Mouse (Mus musculus) cerebral cortex, adult 2 months (tissue): ENCODE measurements around the gene Fiz1.

Experiments used
- WGBS: fragments of 180-500 bp; shearing (Covaris S2); methylation state at CpG from one replicate; pipeline ENCODE4 v1.1.7; 2018; 5-methylcytosine and 5-hydroxymethylcytosine counted together

The Fiz1 gene

GRCm38 (mm10) chr7:5014251-5015117, at the start of gene Fiz1, which contains the start of gene Zfp524:
Gene Fiz1 (minus strand): TSS chr7:5014697.
Gene Zfp524 (plus strand): TSS chr7:5014415.
- under 1% methylated on average over 42 of the region's 42 CpGs for WGBS

DNA sequence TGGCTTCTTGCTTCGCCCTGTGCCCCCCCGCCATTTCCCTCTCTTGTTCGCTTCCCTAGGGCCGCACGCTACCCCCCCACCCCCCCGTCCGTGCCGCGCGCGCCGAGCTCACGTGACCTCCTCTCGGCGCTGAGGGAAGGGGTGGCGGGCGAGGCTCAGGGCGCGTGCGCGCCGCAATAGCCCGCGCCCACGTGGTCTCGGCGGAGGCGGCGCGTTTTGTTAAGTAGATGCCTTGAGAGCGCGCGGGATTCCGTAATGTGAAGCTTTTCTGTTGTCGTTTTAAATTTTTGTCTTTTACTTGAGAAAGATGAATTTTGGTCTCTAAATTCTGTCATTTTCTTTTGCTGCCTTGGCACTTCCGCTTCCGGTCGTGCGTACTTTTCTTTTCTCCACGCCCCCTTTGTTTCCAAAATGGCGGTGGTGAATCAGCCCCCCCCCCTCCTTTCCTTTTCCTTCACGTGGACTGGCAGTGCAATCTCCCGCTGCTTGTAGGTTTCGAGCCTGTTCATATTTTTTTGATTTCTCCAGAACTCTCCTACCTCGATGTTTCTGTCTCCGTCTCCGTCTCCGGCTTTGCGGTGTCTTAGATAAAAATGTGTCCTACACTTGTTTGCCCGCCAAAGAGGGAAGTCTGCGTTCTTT, 48.0 kb upstream of the Fiz1 start:
- under 1% methylated on average over 50 of the region's 51 CpGs for WGBS

DNA sequence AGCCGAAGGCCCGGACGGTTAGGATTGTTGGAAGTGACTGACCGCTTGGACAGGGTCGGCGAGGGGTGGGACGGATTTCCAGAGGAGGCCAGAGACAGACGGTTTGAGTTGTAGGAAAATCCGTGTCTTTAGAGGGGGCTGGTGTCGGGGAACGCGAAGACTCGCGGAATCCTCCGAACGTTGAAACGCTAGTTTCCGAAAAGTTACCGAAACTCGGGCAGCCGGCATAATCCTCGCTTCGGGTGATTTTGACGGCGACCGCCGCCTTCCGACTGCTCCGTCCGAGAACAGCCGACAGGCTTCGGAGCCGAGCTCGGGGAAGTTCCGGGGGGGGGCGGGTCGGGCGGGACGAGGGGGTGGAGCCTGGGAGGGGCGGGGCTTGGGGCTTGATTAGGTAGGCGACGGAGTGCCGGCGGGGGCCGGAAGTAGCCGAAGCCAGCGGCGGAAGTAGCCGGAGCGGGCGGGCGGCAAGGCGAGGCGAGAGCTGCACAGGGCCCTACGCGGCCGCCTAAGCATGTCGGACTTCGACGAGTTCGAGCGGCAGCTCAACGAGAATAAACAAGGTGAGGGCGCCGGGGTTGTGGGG, 47.4 kb upstream of the Fiz1 start, which contains the start of gene U2af2:
TSS of gene U2af2 (plus strand) at position 370 of the 586 bp plus-strand sequence.
- under 1% methylated on average over 65 of the region's 65 CpGs for WGBS

GRCm38 (mm10) chr7:5060944-5061773, 46.7 kb upstream of the Fiz1 start:
- WGBS: under 1% methylated on average over 60 of the region's 60 CpGs

- WGBS: 1% methylated on average over 27 of the region's 27 CpGs
Observed at GRCm38 (mm10) chr7:5060239-5060731, 45.8 kb upstream of the Fiz1 start.

GRCm38 (mm10) chr7:5059421-5059820, 44.9 kb upstream of the Fiz1 start:
- 86% methylated on average over 12 of the region's 12 CpGs for WGBS

GRCm38 (mm10) chr7:5058631-5059030, 44.1 kb upstream of the Fiz1 start:
- WGBS: 94% methylated on average over 1 of the region's 1 CpGs

DNA sequence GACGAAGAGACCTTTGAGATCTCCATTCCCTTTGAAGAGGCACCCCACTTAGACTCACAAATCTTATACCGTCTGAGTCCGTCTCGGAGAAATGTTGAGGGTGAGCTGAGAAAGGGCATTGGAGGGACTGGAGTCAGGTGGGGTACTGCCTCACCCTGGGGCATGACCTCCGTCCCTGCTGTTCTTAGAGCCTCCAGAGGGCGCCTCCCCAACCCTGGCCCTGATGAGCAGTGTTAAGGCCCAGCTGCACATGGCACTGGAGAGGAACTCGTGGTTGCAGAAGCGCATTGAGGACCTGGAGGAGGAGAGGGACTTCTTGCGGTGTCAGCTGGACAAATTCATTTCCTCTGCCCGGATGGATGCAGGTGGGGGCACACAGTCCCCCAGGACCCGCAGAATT, 43.3 kb upstream of the Fiz1 start:
- WGBS: 40% methylated on average over 11 of the region's 11 CpGs

GRCm38 (mm10) chr7:5057381-5057780, 42.9 kb upstream of the Fiz1 start:
- 27% methylated on average over 8 of the region's 8 CpGs for WGBS

DNA sequence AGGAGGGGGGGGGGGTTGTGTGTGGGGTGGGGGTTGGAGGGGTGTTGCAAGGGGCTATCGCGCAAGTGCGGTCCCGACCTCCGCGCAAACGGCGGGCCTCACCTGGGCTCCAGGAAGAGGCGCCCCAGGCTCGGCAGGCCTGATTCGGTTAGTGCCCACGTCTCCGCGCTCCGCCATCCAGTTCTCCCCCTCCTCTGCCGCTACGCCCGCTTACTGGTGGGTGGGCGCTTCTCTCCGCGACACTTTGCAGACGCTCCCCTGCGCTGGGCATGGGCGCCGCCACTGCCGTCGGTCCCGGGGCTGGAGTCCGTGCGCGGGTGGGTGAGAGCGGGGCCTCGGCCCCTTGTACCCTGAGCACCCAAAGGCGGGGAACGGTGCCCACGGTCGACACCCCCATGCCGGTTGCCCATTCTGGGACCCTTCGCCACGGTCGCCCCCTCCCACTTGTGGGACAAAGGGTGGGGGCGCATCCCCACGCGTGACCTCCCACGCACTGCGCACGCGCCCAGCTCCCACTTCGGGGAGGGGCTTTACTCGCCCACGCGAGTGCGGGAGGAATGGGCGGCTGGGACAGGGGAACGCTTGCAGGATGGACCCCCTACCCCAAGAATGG, 42.3 kb upstream of the Fiz1 start:
- WGBS: 3% methylated on average over 55 of the region's 55 CpGs

- 12% methylated on average over 32 of the region's 32 CpGs for WGBS
Observed at GRCm38 (mm10) chr7:5053456-5054179, 39.1 kb upstream of the Fiz1 start.

DNA sequence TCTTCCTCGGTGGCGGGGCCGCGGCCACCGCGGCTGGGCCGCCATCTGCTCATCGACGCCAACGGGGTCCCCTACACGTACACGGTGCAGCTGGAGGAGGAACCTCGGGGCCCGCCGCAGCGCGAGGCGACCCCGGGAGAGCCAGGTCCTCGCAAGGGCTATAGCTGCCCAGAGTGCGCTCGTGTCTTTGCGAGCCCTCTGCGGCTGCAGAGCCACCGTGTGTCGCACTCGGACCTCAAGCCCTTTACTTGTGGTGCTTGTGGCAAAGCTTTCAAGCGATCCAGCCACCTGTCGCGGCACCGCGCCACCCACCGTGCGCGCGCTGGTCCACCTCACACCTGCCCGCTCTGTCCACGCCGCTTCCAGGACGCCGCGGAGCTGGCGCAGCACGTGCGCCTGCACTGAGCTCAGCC, 38.4 kb upstream of the Fiz1 start:
- WGBS: 10% methylated on average over 45 of the region's 45 CpGs

- 2% methylated on average over 12 of the region's 12 CpGs for WGBS
Observed at GRCm38 (mm10) chr7:5052438-5052837, 37.9 kb upstream of the Fiz1 start.

DNA sequence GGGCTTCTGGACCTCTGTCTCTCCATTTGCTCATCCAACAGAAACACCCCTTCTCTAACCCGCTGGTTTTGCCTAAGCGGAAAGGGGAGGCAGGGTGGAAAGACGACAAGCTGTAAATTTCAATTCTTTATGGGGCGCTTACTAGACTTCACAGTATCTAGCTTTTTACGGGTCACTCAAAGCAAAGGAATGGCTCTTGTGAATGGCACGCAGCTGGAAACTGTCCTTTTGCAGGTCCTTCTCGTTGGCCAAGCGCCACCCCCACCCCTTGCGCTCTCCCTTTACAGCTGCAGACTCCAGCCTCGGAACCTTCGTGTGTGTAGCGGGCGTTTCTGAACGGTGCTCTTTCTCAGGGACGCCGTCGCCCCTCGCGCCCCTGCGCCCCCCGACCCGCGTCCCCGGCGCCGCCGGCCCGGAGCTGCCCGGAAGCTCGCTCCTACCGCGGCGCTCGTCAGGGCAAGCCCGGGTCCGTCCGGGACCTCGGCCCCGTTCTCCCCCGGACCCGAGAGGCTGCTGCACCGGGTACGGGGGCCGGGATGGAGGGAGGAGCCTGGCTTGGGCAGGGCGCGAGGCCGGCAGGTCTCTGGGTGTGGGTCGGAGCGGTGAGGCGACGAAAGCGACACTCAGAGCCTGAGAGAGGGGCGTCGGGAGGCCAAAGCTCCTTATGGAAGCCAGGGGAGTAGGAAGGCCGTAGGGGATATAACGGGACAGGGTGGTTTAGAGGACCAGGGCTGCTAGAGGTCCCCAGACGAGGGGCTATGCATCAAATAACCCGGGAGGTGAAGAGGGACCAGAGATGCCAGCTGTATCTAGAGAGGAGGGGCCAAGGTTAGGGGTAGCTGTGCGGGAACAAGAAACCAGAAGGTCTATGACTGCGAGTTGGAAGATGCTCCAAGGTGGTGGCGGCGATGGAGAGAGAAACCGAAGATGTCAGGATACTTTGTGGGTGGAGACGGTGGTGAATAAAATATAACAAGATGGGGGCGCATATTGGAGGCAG, 37.0 kb upstream of the Fiz1 start, which contains the start of gene Zfp580:
TSS of gene Zfp580 (plus strand) at position 346 of the 1,000 bp plus-strand sequence.
- WGBS: under 1% methylated on average over 65 of the region's 65 CpGs

GRCm38 (mm10) chr7:5047313-5047712, 32.8 kb upstream of the Fiz1 start:
- WGBS: 28% methylated on average over 2 of the region's 2 CpGs

GRCm38 (mm10) chr7:5046112-5046511, 31.6 kb upstream of the Fiz1 start:
- 63% methylated on average over 2 of the region's 2 CpGs for WGBS

GRCm38 (mm10) chr7:5044981-5045380, 30.5 kb upstream of the Fiz1 start:
- 75% methylated on average over 2 of the region's 2 CpGs for WGBS

DNA sequence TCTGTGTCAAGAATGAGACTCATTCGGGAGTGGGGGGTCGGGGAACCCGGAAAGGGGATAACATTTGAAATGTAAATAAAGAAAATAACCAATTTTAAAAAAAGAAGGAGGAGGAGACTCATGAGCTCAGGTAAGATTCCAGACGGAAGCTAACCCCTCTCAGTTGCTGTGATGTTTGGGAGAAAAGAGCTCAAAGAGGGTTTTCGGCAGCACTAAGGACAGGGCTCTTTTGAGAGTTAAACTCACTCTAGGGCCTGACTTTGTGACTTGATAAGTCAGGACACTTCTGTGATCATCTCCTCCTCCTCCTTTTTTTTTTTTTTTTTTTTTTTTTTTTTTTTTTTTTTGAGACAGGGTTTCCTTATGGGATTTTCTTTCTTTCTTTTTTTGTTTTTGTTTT, 24.4 kb upstream of the Fiz1 start:
- WGBS: 22% methylated on average over 5 of the region's 5 CpGs
